Mouse (Mus musculus) CH12.LX (cell line): ENCODE results near the gene Csf1. TPM values are rescaled to one million over a fixed set of nuclear protein-coding genes. Genes with fewer than 3 reads are reported as not detected.

Experiments used
- DNase-seq: peaks from one replicate; pipeline ENCODE4 v3.0.0-alpha.2; 2013; ENCODE audit errors: extremely low read depth
- H3K27ac ChIP-seq: 2 replicates; pipeline ENCODE4 v1.5.1; 2012; ENCODE audit warnings: low read depth, mild to moderate bottlenecking, control low read depth, moderate library complexity; ENCODE audit not compliant: insufficient read depth
- H3K27me3 ChIP-seq: replicated peaks from 2 replicates; pipeline ENCODE3; 2012; ENCODE audit warnings: inconsistent platforms
- H3K36me3 ChIP-seq, 2 experiments: replicated peaks in 1 of 2; 2 replicates each; pipeline versions ENCODE3 to v1.6.1; 2012; ENCODE audit warnings: inconsistent platforms in 1 of 2, low read length in 1 of 2, mild to moderate bottlenecking in 1 of 2, mixed read lengths in 1 of 2, moderate library complexity in 1 of 2; ENCODE audit not compliant: control insufficient read depth in 1 of 2, insufficient read depth in 1 of 2
- H3K4me1 ChIP-seq, 2 experiments: 2 replicates each; pipeline ENCODE4 v1.6.1; 2012; ENCODE audit warnings: inconsistent platforms in 1 of 2, moderate library complexity in 1 of 2; ENCODE audit not compliant: insufficient read depth in 2 of 2, control insufficient read depth in 1 of 2
- H3K4me2 ChIP-seq: 2 replicates; pipeline ENCODE4 v1.6.1; 2012; ENCODE audit warnings: low read depth, mild to moderate bottlenecking, control low read depth; ENCODE audit not compliant: poor library complexity, insufficient read depth, severe bottlenecking
- H3K4me3 ChIP-seq, 3 experiments: fragments of 150-350 bp in 1 of 3; sonication (generic) in 1 of 3; replicated peaks in 1 of 3; 2 replicates each; pipeline versions ENCODE3 to v1.5.1; 2011 to 2012; ENCODE audit warnings: low read depth in 2 of 3, low read length in 2 of 3, mild to moderate bottlenecking in 2 of 3, moderate library complexity in 2 of 3, control low read depth in 1 of 3, improper control_type of control experiment in 1 of 3, inconsistent platforms in 1 of 3, mixed read lengths in 1 of 3; ENCODE audit not compliant: poor library complexity in 1 of 3
- H3K79me2 ChIP-seq: replicated peaks from 2 replicates; pipeline ENCODE4 v1.6.1; 2012; ENCODE audit warnings: mild to moderate bottlenecking, moderate library complexity; ENCODE audit not compliant: control insufficient read depth, poor library complexity, insufficient read depth, severe bottlenecking; ENCODE audit errors: extremely low read depth
- H3K9ac ChIP-seq: 2 replicates; pipeline ENCODE4 v1.6.1; 2012; ENCODE audit warnings: low read depth, mild to moderate bottlenecking, control low read depth, moderate library complexity; ENCODE audit not compliant: insufficient read depth
- H3K9me3 ChIP-seq: replicated peaks from 2 replicates; pipeline ENCODE3; 2012; ENCODE audit warnings: low read length, inconsistent platforms, mixed read lengths
- CHD2 ChIP-seq: IDR thresholded peaks from 2 replicates; pipeline ENCODE4 v1.6.1; 2011; ENCODE audit warnings: low read length, improper control_type of control experiment
- ELF1 ChIP-seq: IDR thresholded peaks from 2 replicates; pipeline ENCODE4 v1.6.1; 2014; ENCODE audit warnings: low read depth, mild to moderate bottlenecking, inconsistent platforms, low read length, improper control_type of control experiment
- EP300 ChIP-seq: IDR thresholded peaks from 2 replicates; pipeline ENCODE4 v1.6.1; 2011; ENCODE audit warnings: low read length, improper control_type of control experiment
- ETS1 ChIP-seq: conservative IDR thresholded peaks from 2 replicates; pipeline ENCODE4 v1.6.1; 2012; ENCODE audit warnings: low read depth, mild to moderate bottlenecking, inconsistent platforms, low read length, improper control_type of control experiment, moderate library complexity
- GABPA ChIP-seq: IDR thresholded peaks from 2 replicates; pipeline ENCODE4 v1.6.1; 2012; ENCODE audit warnings: low read depth, low read length, improper control_type of control experiment, inconsistent platforms; ENCODE audit not compliant: insufficient replicate concordance
- IRF4 ChIP-seq: IDR thresholded peaks from 2 replicates; pipeline ENCODE4 v1.6.1; 2014; ENCODE audit warnings: low read depth, mild to moderate bottlenecking, inconsistent platforms, low read length, improper control_type of control experiment
- MAZ ChIP-seq: IDR thresholded peaks from 2 replicates; pipeline ENCODE4 v1.6.1; 2012; ENCODE audit warnings: low read depth, mild to moderate bottlenecking, inconsistent platforms, low read length, improper control_type of control experiment, moderate library complexity
- MXI1 ChIP-seq: IDR thresholded peaks from 2 replicates; pipeline ENCODE4 v1.6.1; 2011; ENCODE audit warnings: mild to moderate bottlenecking, low read depth, low read length, improper control_type of control experiment
- NRF1 ChIP-seq: IDR thresholded peaks from 2 replicates; pipeline ENCODE4 v1.6.1; 2014; ENCODE audit warnings: low read depth, mild to moderate bottlenecking, inconsistent platforms, low read length, improper control_type of control experiment, moderate library complexity
- PAX5 ChIP-seq: IDR thresholded peaks from 2 replicates; pipeline ENCODE4 v1.6.1; 2012; ENCODE audit warnings: low read length, inconsistent platforms, mixed read lengths
- POLR2AphosphoS2 ChIP-seq: IDR thresholded peaks from 2 replicates; pipeline ENCODE4 v1.6.1; 2011; ENCODE audit warnings: low read depth, low read length, improper control_type of control experiment
- RCOR1 ChIP-seq: conservative IDR thresholded peaks from 2 replicates; pipeline ENCODE4 v1.6.1; 2012; ENCODE audit warnings: low read depth, mild to moderate bottlenecking, inconsistent platforms, low read length, improper control_type of control experiment
- SMC3 ChIP-seq: IDR thresholded peaks from 2 replicates; pipeline ENCODE4 v1.6.1; 2011; ENCODE audit warnings: low read depth, low read length, improper control_type of control experiment
- TCF12 ChIP-seq: IDR thresholded peaks from 2 replicates; pipeline ENCODE4 v1.6.1; 2014; ENCODE audit warnings: low read depth, mild to moderate bottlenecking, inconsistent platforms, low read length, improper control_type of control experiment
- UBTF ChIP-seq: IDR thresholded peaks from 2 replicates; pipeline ENCODE4 v1.6.1; 2012; ENCODE audit warnings: low read depth, mild to moderate bottlenecking, inconsistent platforms, low read length, improper control_type of control experiment, moderate library complexity
- ZKSCAN1 ChIP-seq: IDR thresholded peaks from 2 replicates; pipeline ENCODE4 v1.6.1; 2012; ENCODE audit warnings: low read depth, inconsistent platforms, low read length, improper control_type of control experiment, borderline replicate concordance
- dilution Hi-C: fragments of 300-500 bp; cut with MboI; formaldehyde crosslinking; loops from 2 replicates; pipeline ENCODE4 v1.14.3; 2020; ENCODE audit warnings: low sequenced_read_pairs; ENCODE audit not compliant: extremely low pct_unique_long_range_greater_than_20kb, extremely low pct_ligation_motif_present
- in situ Hi-C: fragments of 300-500 bp; cut with MboI; formaldehyde crosslinking; loops from 3 replicates; pipeline ENCODE4 v1.14.3; 2019; ENCODE audit warnings: low sequenced_read_pairs, low pct_ligation_motif_present, low pct_unique_long_range_greater_than_20kb, mixed read lengths
- polyA plus RNA-seq: library from polyadenylated mRNA; unstranded; fragments of >175 nt; gene quantifications from 2 replicates; pipeline ENCODE4 v1.2.1, GENCODE M21; 2012; ENCODE audit warnings: low read depth; ENCODE audit not compliant: insufficient read length
- total RNA-seq, 2 experiments: library from RNA; depleted of rRNA; stranded (reverse); fragments of 300-350 nt in 1 of 2; fragments of >200 nt in 1 of 2; gene quantifications; 2 replicates each; pipeline ENCODE4 v1.2.3; 2012 to 2014

The Csf1 gene
- total and polyA plus RNA-seq, 3 experiments, result 2.5 to 17.4 (median 2.9) TPM

- 0 out of 4 replicates have a peak, but pooled peaks cover 0 to 2% of the 10 kb centered on the region in 2 experiments for H3K4me1 ChIP-seq
- in situ Hi-C loops (no loop called here), dilution Hi-C loops (no loop called here)
Measured at GRCm38 (mm10) chr3:107728509-107728908, 31.8 kb downstream of the Csf1 start.

GRCm38 (mm10) chr3:107715971-107716370, 44.3 kb downstream of the Csf1 start:
- DNase-seq, result no peak
- Histone ChIP-seq H3K27ac (no peak overlapping the region), H3K27me3 (no peaks in the 10 kb centered on the region), H3K9ac (no peak overlapping the region), H3K79me2 (no peaks in the 10 kb centered on the region), H3K9me3 (no peaks in the 10 kb centered on the region), H3K4me2 (no peak overlapping the region), H3K36me3 (no peaks in the 10 kb centered on the region), H3K4me1 (0 out of 4 replicates have a peak, but pooled peaks cover 0 to 3% of the 10 kb centered on the region in 2 experiments), H3K4me3 (no peak overlapping the region)
- TF ChIP-seq MXI1, result no peak
- TF ChIP-seq PAX5, result no peak
- no peak for TF ChIP-seq GABPA
- no peak for TF ChIP-seq POLR2AphosphoS2
- no peak for TF ChIP-seq EP300
- TF ChIP-seq ETS1, result no peak
- TF ChIP-seq CHD2, result no peak
- TF ChIP-seq IRF4, result no peak
- no peak for TF ChIP-seq MAZ
- TF ChIP-seq UBTF, result no peak
- no peak for TF ChIP-seq ZKSCAN1
- in situ Hi-C loops (no loop called here), dilution Hi-C loops (no loop called here)

More at GRCm38 (mm10) chr3:107728509-107728908, 31.8 kb downstream of the Csf1 start:
- H3K36me3 ChIP-seq, result no peaks in the 10 kb centered on the region
- no peak for DNase-seq
- H3K27ac ChIP-seq, result no peak overlapping the region
- no peaks in the 10 kb centered on the region for H3K9me3 ChIP-seq
- no peak overlapping the region for H3K9ac ChIP-seq
- H3K79me2 ChIP-seq, result no peaks in the 10 kb centered on the region
- no peak overlapping the region for H3K4me2 ChIP-seq
- H3K27me3 ChIP-seq, result peaks cover 2% of the 10 kb centered on the region
- no peak overlapping the region for H3K4me3 ChIP-seq
- TF ChIP-seq EP300, result no peak
- no peak for TF ChIP-seq SMC3
- no peak for TF ChIP-seq GABPA
- no peak for TF ChIP-seq NRF1
- no peak for TF ChIP-seq ELF1
- TF ChIP-seq POLR2AphosphoS2, result no peak
- no peak for TF ChIP-seq MAZ
- TF ChIP-seq RCOR1, result no peak
- TF ChIP-seq TCF12, result no peak
